Mouse (Mus musculus): ENCODE data around the gene Zfp1.

Gene Zfp1

DNA sequence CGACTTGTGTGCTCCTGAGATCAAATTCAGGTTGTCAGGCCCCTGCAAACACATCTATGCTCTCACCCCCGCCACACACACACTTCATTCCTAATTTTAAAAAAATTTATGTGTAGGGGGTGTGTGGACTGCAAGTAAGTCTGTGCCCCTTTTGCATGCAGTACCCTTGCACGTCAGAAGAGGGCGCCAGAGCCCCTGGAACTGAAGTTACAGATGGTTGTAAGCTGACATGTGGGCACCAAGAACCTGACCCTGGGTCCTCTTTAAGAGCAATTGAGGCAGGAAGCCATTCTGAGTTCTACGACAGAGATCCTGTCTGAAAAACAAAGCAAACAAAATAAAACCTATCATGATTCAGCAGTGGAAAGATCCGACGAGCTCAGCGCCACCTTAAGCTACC, 33.0 kb downstream of the Zfp1 start:
- no peak for DNase-seq (ENCODE audit: low spot score in 2 of 2)

GRCm38 (mm10) chr8:111678111-111678510, 34.9 kb downstream of the Zfp1 start:
- DNase-seq (ENCODE audit: low spot score in 2 of 2), result peak; percentile 32 to 81

- DNase-seq (ENCODE audit: low spot score in 2 of 2), result peak; percentile 40 to 71
These were observed 35.6 kb downstream of the Zfp1 start for GRCm38 (mm10) chr8:111678848-111679247.

GRCm38 (mm10) chr8:111680423-111681028, 37.3 kb downstream of the Zfp1 start:
- no peak for DNase-seq (ENCODE audit: low spot score in 2 of 2)

GRCm38 (mm10) chr8:111681153-111681552, 38.0 kb downstream of the Zfp1 start:
- DNase-seq (ENCODE audit: low spot score in 2 of 2), result no peak

DNA sequence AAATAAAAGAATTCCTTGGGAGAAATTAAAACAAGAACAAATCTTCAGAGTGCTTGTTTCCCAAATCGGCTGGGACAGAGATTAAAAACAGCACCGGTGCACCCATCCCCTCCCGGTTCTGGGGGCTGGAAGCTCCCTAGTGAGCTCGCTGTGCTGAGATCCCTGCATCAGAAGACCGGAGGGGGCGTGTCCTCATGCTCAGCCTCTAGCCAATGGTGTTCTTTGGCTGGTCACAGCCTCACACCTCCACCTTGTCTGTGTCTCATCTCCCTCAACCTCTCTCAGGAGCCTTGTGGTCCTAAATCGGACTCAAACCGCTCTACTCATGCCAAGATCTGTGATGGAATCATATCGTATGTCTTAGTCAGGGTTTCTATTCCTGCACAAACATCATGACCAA, 39.3 kb downstream of the Zfp1 start:
- DNase-seq (ENCODE audit: low spot score in 2 of 2), result no peak

DNA sequence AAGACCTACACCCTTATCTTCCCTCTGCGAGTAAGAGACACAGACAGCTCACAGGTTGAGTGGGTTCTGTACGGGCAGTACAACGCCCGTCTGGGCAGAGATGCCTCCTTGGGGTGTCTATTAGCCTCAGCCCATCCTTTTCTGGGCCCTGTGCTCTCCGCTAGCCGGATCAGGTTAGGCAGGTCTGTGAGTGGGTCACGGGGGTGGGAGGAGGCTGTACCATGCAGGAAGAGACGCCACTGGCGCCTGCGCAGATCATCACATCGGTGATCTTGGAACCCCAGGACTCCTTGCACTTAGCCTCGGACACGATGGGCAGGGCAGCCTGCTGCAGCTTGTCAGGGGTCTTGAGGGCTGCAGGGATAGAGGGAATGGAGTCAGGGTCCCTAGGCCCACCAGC, 43.7 kb downstream of the Zfp1 start:
- no peak for DNase-seq (ENCODE audit: low spot score in 2 of 2)

GRCm38 (mm10) chr8:111690960-111691445, 47.8 kb downstream of the Zfp1 start, which contains the start of gene Ctrb1:
Ctrb1 (minus strand) TSS chr8:111691010.
- no peak for DNase-seq (ENCODE audit: low spot score in 2 of 2)

- no peak for DNase-seq (ENCODE audit: low spot score in 2 of 2)
These were observed 50.1 kb downstream of the Zfp1 start for GRCm38 (mm10) chr8:111693261-111693741.

- no peak for DNase-seq (ENCODE audit: low spot score in 2 of 2)
These were observed 52.2 kb downstream of the Zfp1 start for GRCm38 (mm10) chr8:111695441-111695840.

DNA sequence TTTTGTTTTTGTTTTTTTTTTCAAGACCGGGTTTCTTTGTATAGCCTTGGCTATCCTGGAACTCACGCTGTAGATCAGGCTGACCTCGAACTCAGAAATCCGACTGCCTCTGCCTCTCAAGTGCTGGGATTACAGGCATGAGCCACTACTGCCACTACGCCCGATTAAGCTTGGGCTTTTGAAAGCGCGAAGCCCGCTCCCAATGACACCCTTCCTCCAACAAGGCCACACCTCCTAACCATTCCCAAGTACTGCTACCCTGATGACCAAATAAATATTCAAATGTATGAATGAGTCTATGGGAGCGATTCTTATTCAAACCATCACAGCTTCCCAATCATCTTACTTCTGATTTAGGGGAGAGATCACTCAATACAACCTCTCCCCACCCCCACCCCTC, 54.5 kb downstream of the Zfp1 start:
- no peak for DNase-seq (ENCODE audit: low spot score in 2 of 2)

DNA sequence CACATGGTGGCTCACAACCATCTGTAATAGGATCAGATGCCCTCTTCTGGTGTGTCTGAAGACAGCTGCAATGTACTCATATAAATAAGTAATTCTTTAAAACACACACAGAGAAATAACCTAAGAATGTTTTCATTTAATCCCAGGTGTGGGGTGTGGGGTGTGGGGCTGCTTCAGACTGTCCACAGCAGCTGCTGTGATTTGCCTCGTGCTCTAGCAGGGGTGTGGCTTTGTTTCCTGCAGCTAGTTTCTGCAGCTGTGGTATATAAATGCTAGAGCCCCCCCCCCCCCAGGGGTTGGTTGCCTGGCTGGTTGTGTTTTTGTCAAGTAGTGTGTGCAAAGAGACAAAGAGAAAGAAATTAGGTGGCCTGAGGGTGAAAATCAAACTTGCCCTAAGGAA, 55.8 kb downstream of the Zfp1 start:
- DNase-seq (ENCODE audit: low spot score in 2 of 2), result no peak

GRCm38 (mm10) chr8:111700201-111700600, 57.0 kb downstream of the Zfp1 start:
- no peak for DNase-seq (ENCODE audit: low spot score in 2 of 2)

GRCm38 (mm10) chr8:111700740-111701139, 57.5 kb downstream of the Zfp1 start:
- no peak for DNase-seq (ENCODE audit: low spot score in 2 of 2)

- DNase-seq (ENCODE audit: low spot score in 2 of 2), result no peak
These were observed 58.2 kb downstream of the Zfp1 start for GRCm38 (mm10) chr8:111701380-111701779.

GRCm38 (mm10) chr8:111704585-111704984, 61.4 kb downstream of the Zfp1 start:
- no peak for DNase-seq (ENCODE audit: low spot score in 2 of 2)

DNA sequence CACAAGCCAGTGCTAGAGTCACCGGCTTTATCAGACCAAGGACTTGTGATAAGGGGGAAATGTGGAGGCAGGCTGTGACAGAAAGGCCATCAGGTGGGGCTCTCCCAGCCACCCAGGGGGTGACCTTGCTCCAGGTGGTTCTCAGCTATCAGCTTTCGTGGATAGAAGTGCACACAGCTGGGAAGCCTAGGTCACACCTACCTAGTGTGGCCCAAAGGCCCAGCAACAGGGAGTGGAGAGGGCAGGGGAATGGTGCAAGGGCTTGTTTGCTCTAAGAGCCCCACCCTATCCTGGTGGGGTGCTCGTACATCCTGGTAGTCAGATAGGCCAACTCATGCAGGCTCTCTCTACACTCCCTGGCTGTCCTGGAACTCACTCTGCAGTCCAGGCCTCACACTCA, 62.0 kb downstream of the Zfp1 start:
- DNase-seq (ENCODE audit: low spot score in 2 of 2), result no peak

DNA sequence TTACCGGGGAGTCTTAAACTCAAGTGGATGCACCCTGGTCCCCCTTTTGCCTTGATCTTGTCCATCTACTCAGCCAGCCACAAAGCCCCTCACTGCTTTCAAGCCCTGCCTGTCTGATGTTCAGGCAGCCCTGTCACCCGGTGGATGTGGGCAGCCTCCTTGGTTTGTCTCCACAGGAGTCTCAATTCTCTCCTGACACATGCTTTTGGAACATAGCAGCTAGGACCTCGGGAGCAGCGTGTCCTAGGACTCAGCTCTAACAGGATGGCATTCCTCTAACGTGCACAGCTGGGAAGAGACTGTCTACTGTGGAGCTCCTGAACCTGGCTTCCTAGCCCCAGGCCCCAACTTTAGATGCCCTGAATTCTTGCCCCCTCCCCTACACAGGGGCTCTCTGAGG, 62.5 kb downstream of the Zfp1 start:
- no peak for DNase-seq (ENCODE audit: low spot score in 2 of 2)

- DNase-seq (ENCODE audit: low spot score in 2 of 2), result no peak
These were observed 65.1 kb downstream of the Zfp1 start for GRCm38 (mm10) chr8:111708265-111708664.

DNA sequence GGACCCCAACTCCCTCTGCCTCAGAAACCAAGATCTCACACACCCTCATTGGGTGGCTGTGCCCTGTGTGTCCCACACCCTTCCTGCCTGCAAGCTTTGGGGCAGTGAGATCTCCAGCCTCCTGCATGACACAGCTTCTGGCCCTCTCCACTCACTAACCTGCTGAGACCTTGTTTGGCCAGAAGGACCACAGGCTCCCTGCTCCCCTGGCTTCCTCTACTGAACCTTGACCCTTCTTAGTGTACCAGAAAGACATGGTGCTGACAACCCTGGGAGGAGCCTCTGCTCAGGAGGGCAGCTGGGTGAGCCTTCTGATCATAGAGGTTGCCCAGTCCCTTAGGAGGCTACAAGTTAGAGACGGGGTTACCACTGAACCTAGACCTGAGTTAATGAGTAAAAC, 66.0 kb downstream of the Zfp1 start:
- DNase-seq (ENCODE audit: low spot score in 2 of 2), result no peak

GRCm38 (mm10) chr8:111710777-111711485, 67.7 kb downstream of the Zfp1 start:
- DNase-seq (ENCODE audit: low spot score in 2 of 2), result no peak

DNA sequence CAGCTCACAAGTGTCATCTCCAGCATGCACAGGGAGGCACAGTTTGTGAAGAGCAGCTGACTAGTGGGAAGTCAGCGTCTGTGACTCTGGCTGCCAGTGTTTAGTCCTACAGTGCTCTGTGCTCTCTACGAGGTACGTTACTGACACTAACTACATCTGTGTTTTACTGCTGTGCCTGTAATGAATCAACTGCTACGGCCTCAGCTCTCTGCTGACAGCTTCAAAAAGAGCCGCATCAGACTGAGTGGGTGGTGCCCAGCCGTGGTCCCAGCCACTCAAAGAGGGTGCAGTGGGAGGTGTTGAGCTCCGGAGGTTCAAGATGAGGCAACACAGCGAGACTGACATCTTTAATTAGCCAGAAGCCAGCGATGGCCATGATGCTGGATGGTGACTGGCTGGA, 68.9 kb downstream of the Zfp1 start:
- DNase-seq (ENCODE audit: low spot score in 2 of 2), result peak in 1 of 2 experiments; percentile 56

- DNase-seq (ENCODE audit: low spot score in 2 of 2), result peak; percentile 53 to 65
These were observed 69.4 kb downstream of the Zfp1 start for GRCm38 (mm10) chr8:111712588-111712987.

Measured in frontal cortex, postnatal 36 days (tissue).